ENCODE assay signal across 19 mouse cellular contexts in genomic region chr6:87143594-87143993, GRCm38 (mm10). TPM values are rescaled to one million over a fixed set of nuclear protein-coding genes. Genes with fewer than 3 reads are reported as not detected.
DNase-seq lines count a peak whose midpoint lies in the region; ATAC-seq and TF ChIP-seq lines count a peak whose summit lies in the region.
"Had no signal": no experiment of that assay in that cellular context is flagged by ENCODE, and none has a peak within 500 bp of the region (broad histone marks: within the 10 kb centered on the region; RNA-seq: fewer than 3 reads in every experiment).

No protein-coding gene starts in this region.

- DNase-seq in heart, postnatal 36 days: no peak
- peak; percentile 18 for DNase-seq in kidney, postnatal 14 days
- no peak for DNase-seq in kidney, adult 11 months
- DNase-seq in adrenal gland, adult 8-10 months: peak; percentile 37
- DNase-seq in brain, embryonic 14.5 days (ENCODE audit: low read depth): peak; percentile 47
- DNase-seq in urinary bladder, adult 2 months (ENCODE audit: low spot score): no peak
- no peak for DNase-seq in left cerebral cortex, adult 2 months (ENCODE audit: extremely low spot score in 1 of 2, low spot score in 2 of 2)
- DNase-seq: cerebellum, adult 8-10 months; embryo, embryonic 11 days; kidney, adult 8-10 months; layer of hippocampus, adult 9-11 months; right cerebral cortex, postnatal 4 days; thymus, postnatal 25 days had no signal

- ATAC-seq in heart, embryonic 15.5 days (replicated peaks; ENCODE audit: insufficient number of reproducible peaks, insufficient read depth, low FRiP score, low read depth): 0 out of 2 replicates have a peak, but pooled peaks have one; percentile 35

- TF ChIP-seq POLR2A in brain, embryonic 14.5 days (IDR thresholded peaks at IDR 0.05; ENCODE audit: borderline replicate concordance, extremely low read depth, insufficient read depth, insufficient read length, poor library complexity, severe bottlenecking): no peak

- no peak for TF ChIP-seq CTCF in brain, embryonic 14.5 days (IDR thresholded peaks at IDR 0.05; ENCODE audit: borderline replicate concordance, extremely low read depth, insufficient read depth, insufficient read length)
- no peak for TF ChIP-seq CTCF in left cerebral cortex, adult 2 months (IDR thresholded peaks at IDR 0.05)

- H3K4me2 ChIP-seq in heart, embryonic 15.5 days: no peak overlapping the region

- 55% methylated on average over 13 of the region's 13 CpGs for WGBS in heart, embryonic 15.5 days

- 0 out of 2 replicates have a peak overlapping the region, but pooled peaks have one; percentile 27 for H3K27ac ChIP-seq in heart, embryonic 15.5 days
- H3K27ac ChIP-seq in left cerebral cortex, adult 2 months: no peak overlapping the region
- H3K27ac ChIP-seq: liver, embryonic 14.5 days; midbrain, embryonic 10.5 days had no signal

- no peaks in the 10 kb centered on the region for H3K36me3 ChIP-seq in heart, embryonic 15.5 days
- H3K36me3 ChIP-seq: midbrain, embryonic 10.5 days had no signal

- no peaks in the 10 kb centered on the region for H3K27me3 ChIP-seq in heart, embryonic 15.5 days

- no peaks in the 10 kb centered on the region for H3K9me3 ChIP-seq in heart, embryonic 15.5 days (replicated peaks)
- H3K9me3 ChIP-seq: midbrain, embryonic 10.5 days had no signal

- no peak overlapping the region for H3K9ac ChIP-seq in heart, embryonic 15.5 days
- H3K9ac ChIP-seq: liver, embryonic 14.5 days had no signal

- no peak overlapping the region for H3K4me3 ChIP-seq in heart, embryonic 15.5 days
- no peak overlapping the region for H3K4me3 ChIP-seq in left cerebral cortex, adult 2 months
- H3K4me3 ChIP-seq: midbrain, embryonic 10.5 days had no signal

- intact Hi-C loops in heart, postnatal 36 days (cut with DNase I): no loop called here
- intact Hi-C loops in left cerebral cortex, adult 2 months (cut with DNase I): no loop called here

- peaks cover 3% of the 10 kb centered on the region; the same call in 1 of the 2 replicates for H3K4me1 ChIP-seq in heart, embryonic 15.5 days (replicated peaks)
- H3K4me1 ChIP-seq: midbrain, embryonic 10.5 days had no signal

RNA-seq across cellular contexts. Expression of gene D6Ertd527e, which starts 39.0 kb away (rescaled TPM):
- 0.09 and 0.13 TPM in 2 replicates for polyA plus RNA-seq in heart, embryonic 15.5 days (2015; fragmentation: Nextera tagmentation; extraction: Ambion mirVana)
- not detected for total RNA-seq in heart, postnatal 36 days (2021)
- under 1 TPM in 2 of 4 experiments, not detected in 2; 0.22 to 0.24 TPM for total RNA-seq in adrenal gland, adult 8-10 months (2022)
- 0.24 and 0.51 TPM in 2 replicates for polyA plus RNA-seq in brain, embryonic 14.5 days (2012; rRNA removed)
- 0.22 and 0.31 TPM in 2 replicates for polyA plus RNA-seq in urinary bladder, adult 2 months (2012; rRNA removed)
- total RNA-seq in left cerebral cortex, adult 2 months (2021): not detected
- total RNA-seq: hematopoietic stem cell, adult 5-6 weeks; left cerebral cortex, postnatal 25 days; MEL had no signal

Comparison
In these comparisons a context has a peak if more than half of its experiments do, and no peak if none do; other contexts are left out.
1. DNase-seq: peak in kidney, postnatal 14 days (single experiment), adrenal gland, adult 8-10 months (single experiment) and brain, embryonic 14.5 days (single experiment); none in heart, postnatal 36 days (0 of 2), kidney, adult 11 months (single experiment), urinary bladder, adult 2 months (single experiment) and left cerebral cortex, adult 2 months (0 of 2).